Mouse (Mus musculus): Measurements from ENCODE around the gene Naa40. TPM values are rescaled to one million over a fixed set of nuclear protein-coding genes. Genes with fewer than 3 reads are reported as not detected.
A peak's percentile ranks its signal among the peaks of the same experiment; 100 is the strongest.

Gene Naa40
- polyA plus RNA-seq, 1 experiment from 2014 or later: 63.9 TPM

DNA sequence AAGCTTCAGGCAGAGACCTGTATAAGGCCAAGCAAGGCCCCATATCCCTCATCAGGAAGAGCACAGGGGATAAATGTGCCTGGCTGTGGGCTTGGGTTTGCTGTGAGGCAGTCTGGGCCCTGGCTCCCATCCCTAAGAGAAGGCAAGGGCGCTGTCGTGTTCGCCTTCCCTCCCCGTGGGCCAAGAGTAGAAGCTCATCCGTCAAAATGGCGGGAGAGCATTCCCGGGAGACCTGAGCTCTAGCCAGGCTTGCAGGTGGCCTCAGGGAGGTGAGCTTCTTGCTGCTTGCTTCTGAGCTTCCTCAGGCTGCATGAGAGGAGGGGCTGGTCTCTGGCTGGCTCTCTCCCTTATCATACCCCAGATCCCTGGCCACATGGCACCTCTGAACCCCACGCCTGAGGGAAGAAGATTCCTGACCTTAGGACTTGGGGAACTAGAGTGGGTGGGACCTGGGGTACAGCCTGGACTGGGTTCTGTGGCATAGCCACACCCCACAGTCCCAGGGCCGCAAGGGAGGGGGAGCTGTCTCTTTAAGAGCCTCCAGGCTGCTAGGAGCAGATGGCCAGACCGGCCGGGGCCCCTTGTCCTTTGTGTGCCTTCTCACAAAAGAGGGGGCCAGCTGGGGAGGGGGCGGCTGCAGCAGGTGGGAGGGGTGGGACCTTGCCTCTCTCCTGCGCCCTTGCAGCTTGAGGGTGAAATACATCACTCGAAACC is 24.7 kb upstream of the Naa40 start:
- DNase-seq (ENCODE audit: low spot score): no peak

DNA sequence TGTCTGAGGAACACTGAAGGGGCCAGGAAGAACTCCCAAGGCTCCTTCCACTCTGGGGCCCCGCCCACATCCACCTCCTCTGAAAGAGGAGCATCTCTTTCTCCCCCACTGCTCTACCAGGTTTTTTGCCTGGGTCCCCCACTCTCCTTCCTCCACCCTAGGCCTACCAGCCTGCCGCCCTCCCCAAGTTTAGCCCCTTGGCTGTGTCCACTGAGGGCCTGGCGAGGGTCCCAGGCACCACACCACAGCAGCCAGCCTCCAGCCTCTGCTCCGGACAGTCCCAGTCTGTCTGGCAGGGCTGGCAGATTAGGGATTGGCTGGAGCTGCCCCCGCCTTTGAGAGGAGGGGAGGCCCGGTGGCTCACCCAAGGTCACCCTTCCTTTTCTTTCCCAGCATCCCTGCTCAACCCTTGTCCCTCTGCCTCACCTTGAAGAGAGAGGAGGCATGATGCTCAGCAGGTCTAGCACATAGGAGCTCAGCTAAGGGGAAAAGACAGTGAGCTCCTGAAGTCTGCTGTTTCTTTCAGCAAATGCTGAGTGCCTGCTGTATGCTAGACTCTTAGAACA is 23.9 kb upstream of the Naa40 start:
- no peak for DNase-seq (ENCODE audit: low spot score)

DNA sequence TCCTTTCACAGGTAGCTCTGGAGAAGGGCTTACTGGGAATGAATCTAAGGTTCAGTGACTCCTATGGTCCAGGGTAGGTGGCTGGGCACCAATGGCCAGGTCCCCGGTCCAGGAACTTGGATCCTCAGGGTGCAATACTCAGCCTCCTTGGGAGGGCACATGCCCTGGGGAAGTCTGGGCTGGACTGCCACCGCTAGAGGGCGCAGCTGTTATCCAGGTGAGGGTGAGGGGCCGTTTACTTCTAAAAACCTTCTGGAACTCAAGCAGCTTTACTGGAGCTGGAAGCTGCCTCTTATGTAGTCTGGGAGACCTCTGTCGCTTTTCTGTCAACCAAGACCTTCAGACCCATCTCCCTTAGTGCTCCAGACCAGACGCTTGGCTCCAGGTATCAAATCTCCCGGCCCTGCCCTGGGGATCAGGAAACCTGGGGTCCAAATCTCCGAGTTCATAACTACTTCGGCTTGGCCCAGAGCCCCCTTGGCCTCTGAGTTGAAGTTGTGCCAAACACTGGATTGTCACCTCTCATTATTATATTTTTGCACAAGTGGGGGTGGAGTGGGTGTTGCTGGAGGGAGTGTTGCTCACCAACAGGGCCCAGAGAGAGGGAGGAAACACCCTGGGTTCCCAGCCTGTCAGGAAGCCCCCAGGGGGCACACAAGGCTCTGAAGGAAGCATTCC is 23.2 kb upstream of the Naa40 start:
- DNase-seq (ENCODE audit: low spot score): peak; percentile 82

DNA sequence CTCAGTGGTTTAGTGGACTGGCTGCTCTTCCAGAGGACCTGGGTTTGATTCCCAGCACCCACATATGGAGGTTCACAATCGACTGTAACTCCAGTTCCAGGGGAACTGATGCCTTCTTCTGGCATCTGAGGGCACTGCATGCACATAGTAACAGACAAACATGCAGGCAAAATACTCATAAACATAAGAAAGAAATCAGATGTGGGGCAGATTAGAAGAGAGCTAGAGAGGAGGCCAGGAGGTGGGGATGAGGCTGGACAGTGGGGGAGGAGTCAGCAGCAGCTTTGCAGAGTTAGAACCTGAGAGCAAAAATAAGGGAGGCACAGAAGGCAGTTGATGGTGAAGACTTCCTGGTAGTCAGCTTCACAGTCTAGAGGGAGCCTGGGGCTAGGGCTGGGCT is 21.6 kb upstream of the Naa40 start:
- DNase-seq (ENCODE audit: low spot score): no peak

DNA sequence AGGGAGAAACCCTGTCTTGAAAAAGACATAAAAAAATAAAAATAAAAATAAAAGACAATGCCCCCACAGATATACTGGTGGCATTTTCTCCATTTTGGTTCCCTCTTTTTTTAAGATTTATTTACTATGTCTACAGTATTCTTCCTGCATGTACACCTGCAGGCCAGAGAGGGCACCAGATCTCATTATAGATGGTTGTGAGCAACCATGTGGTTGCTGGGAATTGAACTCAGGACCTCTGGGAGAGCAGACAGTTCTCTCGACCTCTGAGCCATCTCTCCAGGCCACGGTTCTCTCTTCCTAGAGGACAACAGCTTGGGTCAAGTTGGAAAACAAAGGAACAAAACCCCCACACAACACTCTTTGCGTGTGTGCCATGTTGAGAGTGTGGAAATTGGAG is 21.0 kb upstream of the Naa40 start:
- no peak for DNase-seq (ENCODE audit: low spot score)

DNA sequence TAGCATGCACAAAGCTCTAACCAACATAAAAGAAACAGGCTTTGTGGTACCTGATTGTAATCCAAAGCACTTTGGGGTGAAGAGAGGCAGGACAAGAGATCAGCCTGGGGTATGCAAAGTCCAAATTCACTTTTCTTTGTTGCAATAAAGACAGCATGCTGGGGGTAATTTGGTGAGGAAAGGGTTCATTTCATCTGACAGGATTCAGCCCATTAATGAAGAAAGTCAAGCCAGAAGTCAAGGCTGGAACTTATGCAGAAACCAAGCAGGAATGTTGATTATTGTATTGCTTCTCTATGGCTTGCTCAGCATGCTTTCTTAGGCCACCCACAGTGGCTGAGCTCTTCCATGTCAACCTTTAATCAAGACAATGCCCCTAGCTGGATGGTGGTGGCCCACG is 20.5 kb upstream of the Naa40 start:
- no peak for DNase-seq (ENCODE audit: low spot score)

DNA sequence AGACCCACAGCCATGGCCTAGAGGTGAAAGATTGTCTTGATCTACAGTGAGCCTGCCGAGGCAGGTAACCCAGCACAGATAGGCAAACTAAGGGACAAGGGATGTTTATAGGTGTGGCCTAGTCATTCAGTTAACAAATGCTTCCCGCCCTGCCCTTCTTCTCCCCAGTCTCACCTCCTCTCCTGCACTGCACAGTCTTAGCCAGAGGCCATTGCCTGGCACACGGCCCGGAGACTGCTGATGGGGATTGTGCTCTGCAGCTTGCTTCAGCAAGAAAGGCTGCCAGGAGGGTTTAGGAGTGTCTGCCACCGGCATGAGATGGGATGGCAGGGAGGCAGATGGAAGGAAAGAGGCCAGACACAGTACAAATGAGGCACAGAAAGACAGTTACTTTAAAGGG is 16.9 kb upstream of the Naa40 start:
- DNase-seq (ENCODE audit: low spot score): no peak

DNA sequence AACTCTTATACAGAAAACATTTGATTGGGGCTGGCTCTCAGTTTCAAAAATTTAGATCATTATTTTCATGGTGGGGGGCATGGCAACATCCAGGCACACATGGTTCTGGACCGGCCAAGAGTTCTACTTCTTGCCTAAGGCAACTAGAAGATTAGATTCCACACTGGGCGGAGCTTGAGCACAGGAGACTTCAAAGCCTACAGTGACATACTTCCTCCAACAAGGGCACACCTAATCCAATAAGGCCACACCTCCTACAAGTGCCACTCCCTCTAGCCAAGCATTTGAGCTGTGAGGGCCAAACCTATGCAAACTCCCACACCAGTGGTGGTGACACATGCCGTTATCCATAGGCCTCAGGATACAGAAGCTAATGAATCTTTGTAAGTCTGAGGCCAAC is 5.0 kb upstream of the Naa40 start:
- DNase-seq (ENCODE audit: low spot score): no peak

DNA sequence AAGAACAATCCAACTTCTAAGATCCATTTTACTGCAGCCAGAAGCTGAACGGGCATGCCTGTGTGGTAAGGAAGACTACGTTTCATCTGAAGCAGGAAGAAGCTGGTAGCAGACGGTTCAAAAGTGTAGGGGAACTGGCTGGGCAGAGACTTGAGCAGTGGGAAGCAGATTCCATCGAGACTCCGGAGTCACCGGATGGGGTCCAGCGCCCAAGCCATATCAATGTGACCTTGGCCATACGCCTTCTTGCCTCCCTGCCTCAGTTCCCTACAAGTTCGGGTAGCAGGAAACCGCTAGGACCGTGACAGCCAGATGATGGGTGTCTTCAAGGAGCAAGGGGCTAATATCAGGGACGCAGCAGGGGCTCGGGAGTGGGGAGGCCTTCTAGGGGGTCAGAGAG is 692 bp downstream of the Naa40 start:
- DNase-seq (ENCODE audit: low spot score): peak; percentile 32

DNA sequence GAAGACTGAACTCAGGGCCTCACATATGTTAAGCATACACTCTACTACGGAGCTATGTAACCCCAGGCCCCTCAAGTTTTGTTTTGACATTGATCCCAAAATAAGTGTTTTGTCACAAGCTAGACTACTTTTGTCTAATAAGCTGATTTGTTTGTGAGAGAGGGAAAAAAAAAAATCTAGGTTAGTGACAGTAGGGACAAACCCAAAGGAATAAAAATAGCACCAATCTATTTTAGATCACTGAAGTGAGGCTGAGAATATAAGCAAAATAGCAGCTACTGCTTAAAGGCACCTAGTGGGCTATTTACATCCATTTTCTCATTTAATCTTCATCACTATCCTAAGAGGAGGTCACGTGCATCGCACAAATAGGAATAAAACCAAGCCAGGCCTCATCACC is 1.4 kb downstream of the Naa40 start:
- DNase-seq (ENCODE audit: low spot score): no peak

DNA sequence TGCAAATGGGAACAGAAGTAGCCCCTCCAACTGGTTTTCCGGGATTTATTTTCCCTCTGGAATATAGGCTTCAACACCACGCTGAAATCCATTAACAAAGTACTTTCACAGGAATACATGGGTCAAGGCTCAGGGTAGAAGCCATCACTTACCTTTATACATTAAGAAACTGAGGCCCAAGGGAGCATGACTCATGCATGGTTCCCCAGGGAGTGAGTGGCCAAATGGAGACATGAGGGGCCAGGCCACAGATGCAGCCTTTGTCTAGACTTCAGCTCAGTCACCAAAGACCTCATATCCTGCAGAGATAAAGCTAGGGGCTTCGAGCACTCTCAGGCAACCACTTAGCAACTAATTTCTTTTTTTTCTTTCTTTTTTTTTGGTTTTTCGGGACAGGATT is 4.2 kb downstream of the Naa40 start:
- DNase-seq (ENCODE audit: low spot score): no peak

DNA sequence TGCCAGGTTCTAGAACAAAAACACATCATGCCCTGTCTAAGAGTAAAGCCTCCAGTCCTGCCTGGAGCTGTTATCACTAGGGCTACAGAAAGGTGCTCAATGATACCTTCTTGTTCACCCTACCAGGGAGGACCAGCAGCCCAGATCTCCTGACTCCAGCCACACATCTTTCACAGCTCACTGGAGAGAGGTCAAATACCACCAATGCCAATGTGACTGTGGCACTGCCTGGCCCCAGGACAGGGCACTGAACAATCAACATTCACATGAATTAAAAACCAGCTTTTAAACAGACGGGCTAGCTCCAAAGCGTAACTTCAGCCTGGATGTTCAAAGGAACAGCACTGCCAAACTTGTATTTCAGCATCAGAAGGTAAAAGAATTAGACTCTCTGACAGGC is 5.0 kb downstream of the Naa40 start:
- DNase-seq (ENCODE audit: low spot score): no peak

DNA sequence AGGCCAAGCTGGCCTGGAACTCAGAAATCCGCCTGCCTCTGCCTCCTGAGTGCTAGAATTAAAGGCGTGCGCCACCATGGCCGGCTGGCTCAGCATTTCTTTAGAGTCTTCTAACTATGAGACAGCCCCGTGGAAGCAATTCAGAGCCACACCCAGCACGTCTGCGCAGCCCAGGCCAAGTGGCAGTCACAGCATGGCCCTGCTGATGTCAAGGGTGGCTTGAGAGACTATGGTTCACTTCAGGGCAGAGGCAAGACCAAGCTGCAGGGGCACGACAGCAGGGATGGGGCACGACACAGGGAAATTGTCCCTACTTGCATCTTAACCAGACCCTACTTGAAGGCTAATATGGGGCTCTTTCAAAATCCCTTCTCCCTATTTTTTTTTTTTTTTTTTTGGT is 5.5 kb downstream of the Naa40 start:
- DNase-seq (ENCODE audit: low spot score): no peak

DNA sequence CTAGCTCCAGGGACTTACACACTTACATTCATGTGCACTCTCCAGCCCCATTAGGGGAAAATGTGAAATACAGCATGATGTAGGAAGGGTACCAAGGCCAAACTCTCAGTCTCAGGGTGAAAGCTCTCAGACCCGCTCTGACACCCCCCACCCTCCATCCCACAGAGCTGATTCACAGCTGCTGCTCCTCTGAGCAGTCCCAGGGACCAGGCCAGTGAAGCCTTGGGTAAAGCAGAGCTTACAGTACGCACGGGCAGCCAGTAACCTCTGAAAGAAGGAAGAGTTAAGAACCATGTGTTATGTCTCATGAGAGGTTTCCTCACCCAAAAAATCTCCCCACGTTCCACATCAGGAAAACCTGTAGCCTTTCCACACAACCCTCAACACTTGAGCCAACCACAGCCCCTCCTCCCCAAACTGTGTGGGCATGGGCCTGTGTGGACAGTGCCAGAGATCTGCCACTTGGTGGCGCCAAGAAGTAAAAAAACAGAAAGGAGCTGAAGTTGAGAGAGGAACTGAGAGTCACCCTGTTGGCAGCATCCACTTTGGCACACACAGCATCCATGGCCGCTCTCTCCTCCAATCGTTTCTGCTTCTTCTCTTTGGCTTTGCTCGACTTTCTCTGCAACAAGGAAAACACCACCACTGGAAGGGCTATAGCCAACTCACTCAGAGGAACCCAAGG is 6.3 kb downstream of the Naa40 start:
- DNase-seq (ENCODE audit: low spot score): peak; percentile 83

DNA sequence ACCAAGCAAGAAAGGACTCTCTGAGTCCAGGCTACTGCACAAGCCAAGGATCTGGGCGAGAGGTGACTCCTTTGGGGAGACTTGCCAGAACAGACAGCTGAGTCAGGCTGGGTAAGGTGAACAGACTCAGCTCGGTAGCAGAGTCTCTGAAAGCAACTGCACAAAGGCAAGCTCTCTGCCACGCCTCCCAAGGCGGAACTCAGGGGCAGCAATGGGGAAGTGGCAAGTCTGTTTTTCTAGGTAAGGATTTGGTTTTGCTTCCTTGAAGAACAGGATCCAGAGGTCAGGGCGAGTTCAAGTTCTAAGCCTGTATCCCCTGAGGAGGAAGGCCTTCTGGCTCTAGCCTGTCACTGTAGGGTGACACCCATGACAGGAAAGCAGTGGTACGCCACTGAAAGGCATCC is 14.5 kb downstream of the Naa40 start:
- no peak for DNase-seq (ENCODE audit: low spot score)

DNA sequence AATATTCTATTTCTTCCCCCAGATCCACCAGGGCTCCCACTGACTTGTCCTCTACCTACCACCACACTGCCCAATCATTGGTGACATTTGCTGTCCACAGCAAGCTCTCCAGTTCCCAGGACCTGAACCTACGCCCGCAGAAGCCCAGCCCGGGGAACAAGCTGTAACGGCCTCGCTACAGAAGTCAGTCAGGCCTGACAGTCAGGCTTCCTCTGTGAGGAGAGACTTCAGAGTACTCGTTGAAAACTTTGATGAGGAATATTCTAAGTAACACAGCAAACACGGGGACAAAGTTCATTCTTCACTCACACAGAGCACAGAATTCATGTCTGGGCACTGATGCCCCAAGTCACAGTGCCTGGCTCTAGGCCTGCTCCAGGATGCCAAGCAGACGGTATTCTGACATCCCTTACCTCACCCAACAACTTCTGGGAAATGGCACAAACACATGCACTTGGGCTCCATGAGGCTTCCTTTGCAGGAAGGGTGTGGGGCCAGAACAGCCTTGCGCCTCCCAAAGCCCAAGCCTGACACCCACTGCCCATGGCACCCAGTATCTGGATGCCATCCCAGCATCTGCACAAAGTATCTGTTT is 15.8 kb downstream of the Naa40 start:
- no peak for DNase-seq (ENCODE audit: low spot score)

DNA sequence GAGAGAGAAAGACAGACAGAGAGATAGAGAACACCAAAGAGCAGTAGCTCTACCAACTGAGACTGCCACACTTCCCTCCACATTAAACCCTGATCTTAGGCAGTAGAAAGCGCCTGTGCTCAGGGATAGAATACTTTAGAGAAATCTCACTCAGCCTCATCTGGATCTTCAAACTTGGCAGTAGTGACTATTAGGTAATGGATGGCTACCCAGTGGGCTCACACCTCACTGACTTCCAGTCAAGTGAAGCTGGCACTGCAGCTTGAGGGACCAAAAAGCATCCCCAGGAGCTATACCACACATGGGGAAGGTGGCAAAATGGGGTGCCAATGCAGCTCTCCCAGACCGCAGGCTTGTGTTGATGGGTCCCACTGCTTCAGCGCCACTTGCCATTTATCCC is 16.7 kb downstream of the Naa40 start:
- DNase-seq (ENCODE audit: low spot score): no peak

DNA sequence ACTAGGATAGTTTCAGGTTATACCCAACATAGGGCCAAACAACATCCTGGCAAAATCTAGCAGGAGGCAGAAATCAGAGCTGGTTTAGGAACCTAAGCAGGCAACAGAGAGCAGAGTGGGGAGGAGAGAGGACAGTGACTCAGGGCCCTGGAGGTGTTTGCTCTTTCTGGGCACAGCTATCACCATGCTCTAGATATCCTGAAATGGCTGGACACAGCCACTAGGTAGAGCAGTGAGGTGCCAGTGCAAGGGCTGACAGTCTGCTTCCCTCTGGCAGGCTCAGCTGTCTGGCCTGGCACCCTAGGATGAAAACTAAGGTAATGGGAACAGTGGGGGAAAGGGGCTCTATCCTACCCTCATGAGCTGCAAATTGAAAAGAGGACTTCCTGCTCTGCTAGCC is 17.5 kb downstream of the Naa40 start:
- no peak for DNase-seq (ENCODE audit: low spot score)

DNA sequence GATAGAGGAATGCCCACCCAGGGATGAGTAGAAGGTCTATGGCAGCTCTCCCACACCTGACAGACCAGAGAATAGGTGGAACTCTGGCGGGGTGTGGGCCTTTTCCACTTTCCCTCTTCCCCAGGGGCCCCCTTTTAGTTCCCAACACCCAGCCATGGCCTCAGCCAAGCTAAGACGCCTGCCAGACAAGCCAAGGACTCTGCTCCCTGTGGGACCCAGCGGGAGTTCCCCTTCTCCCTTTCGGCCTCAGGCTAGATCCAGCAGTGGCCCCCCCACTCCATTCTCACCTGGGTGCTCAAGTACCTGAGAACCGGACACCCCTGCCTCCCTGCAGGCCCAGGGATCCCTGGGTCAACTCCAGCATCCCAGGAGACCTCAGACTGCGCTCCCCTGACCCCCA is 18.8 kb downstream of the Naa40 start:
- DNase-seq (ENCODE audit: low spot score): no peak

DNA sequence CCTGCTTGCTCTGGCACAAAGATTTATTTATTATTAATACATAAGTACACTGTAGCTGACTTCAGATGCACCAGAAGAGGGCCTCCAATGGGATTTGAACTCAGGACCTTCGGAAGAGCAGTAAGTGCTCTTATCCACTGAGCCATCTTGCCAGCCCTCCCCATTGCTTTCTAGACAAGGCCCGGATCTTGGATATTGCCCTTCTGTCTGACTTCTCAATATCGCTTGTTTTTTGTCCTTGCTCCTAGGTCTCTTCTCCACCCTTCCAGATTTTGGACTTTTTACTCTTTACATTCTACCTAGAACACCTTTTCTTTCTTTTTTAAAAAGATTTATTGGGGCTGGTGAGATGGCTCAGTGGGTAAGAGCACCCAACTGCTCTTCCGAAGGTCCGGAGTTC is 22.2 kb downstream of the Naa40 start:
- DNase-seq (ENCODE audit: low spot score): no peak

DNA sequence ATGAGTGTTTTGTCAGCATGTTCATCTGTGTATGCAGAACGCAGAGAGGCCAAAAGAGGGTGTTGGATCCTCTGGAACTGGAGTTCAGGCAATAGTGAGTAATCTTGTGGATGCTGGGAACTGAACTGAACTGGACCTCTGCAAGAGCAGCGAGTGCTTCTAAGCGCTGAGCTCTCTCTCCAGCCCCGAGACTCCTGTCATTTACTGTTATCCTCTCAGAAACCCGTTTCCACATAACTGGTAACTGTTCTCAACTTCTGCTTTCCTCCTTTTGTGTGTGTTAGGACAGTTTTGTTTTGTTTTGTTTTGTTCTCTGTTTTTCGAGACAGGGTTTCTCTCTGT is 23.1 kb downstream of the Naa40 start:
- DNase-seq (ENCODE audit: low spot score): no peak
